Mouse (Mus musculus) thymus, adult 2 months (tissue): ENCODE measurements around the gene Fbrsl1. TPM values are rescaled to one million over a fixed set of nuclear protein-coding genes. Genes with fewer than 3 reads are reported as not detected.
"Not testable (repeated sequence)": the region's sequence is repeated elsewhere in the genome, so short reads cannot be mapped to it uniquely, and the experiment has no call there.

Experiments used
- DNase-seq: peaks from one replicate; pipeline ENCODE4 v3.0.0; 2021
- H3K27ac ChIP-seq: fragments of 200-500 bp; 2 replicates; pipeline ENCODE4 v1.5.1; 2012; ENCODE audit warnings: low read length, control low read depth; ENCODE audit not compliant: control insufficient read depth, insufficient read depth
- H3K27me3 ChIP-seq: fragments of 200-500 bp; 2 replicates; pipeline ENCODE4 v1.6.1; 2012; ENCODE audit warnings: mild to moderate bottlenecking, low read length, moderate library complexity, mixed read lengths; ENCODE audit not compliant: control insufficient read depth, insufficient read depth
- H3K36me3 ChIP-seq: fragments of 200-500 bp; 2 replicates; pipeline ENCODE4 v1.6.1; 2012; ENCODE audit warnings: mild to moderate bottlenecking, low read length, moderate library complexity; ENCODE audit not compliant: control insufficient read depth, insufficient read depth
- H3K4me1 ChIP-seq: fragments of 200-500 bp; replicated peaks from 2 replicates; pipeline ENCODE4 v1.6.1; 2012; ENCODE audit warnings: low read length; ENCODE audit not compliant: control insufficient read depth, insufficient read depth
- H3K4me3 ChIP-seq: fragments of 200-500 bp; 2 replicates; pipeline ENCODE4 v1.5.1; 2012; ENCODE audit warnings: mild to moderate bottlenecking, low read length, control low read depth, moderate library complexity; ENCODE audit not compliant: control insufficient read depth, insufficient read depth
- CTCF ChIP-seq: fragments of 200-500 bp; IDR thresholded peaks from 2 replicates; pipeline ENCODE4 v1.5.1; 2012; ENCODE audit warnings: mild to moderate bottlenecking, control low read depth, low read length, moderate library complexity, borderline replicate concordance; ENCODE audit not compliant: control insufficient read depth, poor library complexity, insufficient read depth; ENCODE audit errors: extremely low read depth
- POLR2A ChIP-seq: fragments of 200-500 bp; IDR thresholded peaks from 2 replicates; pipeline ENCODE4 v1.6.1; 2012; ENCODE audit warnings: mild to moderate bottlenecking, low read length, control low read depth, moderate library complexity; ENCODE audit not compliant: control insufficient read depth, poor library complexity, insufficient read depth; ENCODE audit errors: extremely low read depth
- WGBS: fragments of 180-500 bp; shearing (Covaris S2); methylation state at CpG from one replicate; pipeline ENCODE4 v1.1.7; 2018; 5-methylcytosine and 5-hydroxymethylcytosine counted together
- polyA plus RNA-seq: library from polyadenylated mRNA; depleted of rRNA; stranded (reverse); fragments of >200 nt; gene quantifications from 2 replicates; pipeline ENCODE4 v1.2.3, GENCODE M21; 2012

Fbrsl1 gene
- polyA plus RNA-seq, 1 experiment: 129 TPM

DNA sequence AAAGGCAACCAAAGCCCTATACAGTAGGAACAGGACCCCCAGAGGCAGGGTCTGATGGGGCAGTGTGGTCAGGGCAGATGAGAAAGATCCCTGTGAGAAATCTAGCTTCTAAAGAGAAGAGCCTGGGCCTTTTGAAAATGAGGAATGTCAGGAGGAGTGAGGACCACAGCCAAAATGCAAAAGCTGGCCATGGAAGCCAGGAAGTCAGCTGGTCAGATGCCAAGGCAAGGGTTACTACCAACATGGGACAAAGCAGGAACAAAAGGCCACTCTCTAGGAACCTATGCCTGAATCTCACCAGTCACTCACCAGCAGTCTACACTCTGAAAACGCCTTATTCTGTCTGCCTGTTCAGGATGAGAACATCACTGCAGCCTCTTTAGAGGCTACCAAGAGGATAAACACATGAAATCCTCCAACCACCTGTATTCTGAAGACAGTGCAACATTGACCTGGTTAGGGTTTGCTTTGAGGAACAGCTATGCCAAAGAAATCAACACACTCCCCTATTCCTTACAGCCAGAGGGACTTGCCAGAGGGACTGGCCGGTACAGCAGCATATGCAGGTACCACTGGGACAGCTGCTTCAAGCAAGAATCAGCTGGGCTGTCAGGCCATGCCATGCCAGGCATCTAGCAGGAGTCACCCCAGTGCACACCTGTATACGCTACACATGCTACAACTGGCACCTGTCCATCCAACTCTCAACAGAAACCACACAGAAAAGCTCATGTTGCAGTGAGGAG is 8.6 kb downstream of the Fbrsl1 start:
- H3K36me3 ChIP-seq: no peaks in the 10 kb centered on the region
- DNase-seq: no peak
- H3K4me3 ChIP-seq: no peak overlapping the region
- H3K4me1 ChIP-seq: 0 out of 2 replicates have a peak, but pooled peaks cover 6% of the 10 kb centered on the region
- H3K27ac ChIP-seq: no peak overlapping the region
- no peak for TF ChIP-seq CTCF
- TF ChIP-seq POLR2A: no peak
- H3K27me3 ChIP-seq: no peaks in the 10 kb centered on the region
- 99% methylated on average over 3 of the region's 3 CpGs for WGBS

GRCm38 (mm10) chr5:110438591-110438990 is 9.7 kb downstream of the Fbrsl1 start:
- Histone ChIP-seq H3K27me3 (no peaks in the 10 kb centered on the region), H3K4me3 (no peak overlapping the region), H3K27ac (no peak overlapping the region), H3K4me1 (0 out of 2 replicates have a peak, but pooled peaks cover 5% of the 10 kb centered on the region), H3K36me3 (no peaks in the 10 kb centered on the region)
- TF ChIP-seq POLR2A (no peak), CTCF (no peak)
- WGBS: 85% methylated on average over 3 of the region's 3 CpGs
- DNase-seq: no peak

- no peak for TF ChIP-seq POLR2A
- TF ChIP-seq CTCF: no peak
- no peak for DNase-seq
- no peak overlapping the region for H3K4me3 ChIP-seq
- no peak overlapping the region for H3K27ac ChIP-seq
- H3K4me1 ChIP-seq: 0 out of 2 replicates have a peak, but pooled peaks cover 4% of the 10 kb centered on the region
- WGBS: 93% methylated on average over 6 of the region's 6 CpGs
- no peaks in the 10 kb centered on the region for H3K36me3 ChIP-seq
- no peaks in the 10 kb centered on the region for H3K27me3 ChIP-seq
Observed at GRCm38 (mm10) chr5:110437632-110438261, 10.6 kb downstream of the Fbrsl1 start.

DNA sequence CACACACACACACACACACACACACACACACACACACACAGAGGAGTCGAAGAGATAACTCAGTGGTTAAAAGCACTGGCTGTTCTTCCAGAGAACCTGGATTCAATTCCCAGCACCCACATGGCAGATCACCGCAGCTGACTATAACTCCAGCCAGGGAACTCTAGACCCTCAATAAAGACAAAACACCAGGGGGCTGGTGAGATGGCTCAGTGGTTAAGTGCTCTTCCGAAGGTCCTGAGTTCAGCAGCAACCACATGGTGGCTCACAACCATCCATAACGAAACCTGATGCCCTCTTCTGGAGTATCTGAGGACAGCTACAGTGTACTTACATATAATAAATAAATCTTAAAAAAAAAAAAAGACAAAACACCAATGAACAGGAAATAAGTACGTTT is 12.1 kb downstream of the Fbrsl1 start:
- not testable (repeated sequence) for H3K4me1 ChIP-seq, H3K27me3 ChIP-seq, DNase-seq, H3K27ac ChIP-seq, H3K4me3 ChIP-seq
- peaks cover 12% of the 10 kb centered on the region for H3K36me3 ChIP-seq
- 75% methylated on average over 5 of the region's 5 CpGs for WGBS

DNA sequence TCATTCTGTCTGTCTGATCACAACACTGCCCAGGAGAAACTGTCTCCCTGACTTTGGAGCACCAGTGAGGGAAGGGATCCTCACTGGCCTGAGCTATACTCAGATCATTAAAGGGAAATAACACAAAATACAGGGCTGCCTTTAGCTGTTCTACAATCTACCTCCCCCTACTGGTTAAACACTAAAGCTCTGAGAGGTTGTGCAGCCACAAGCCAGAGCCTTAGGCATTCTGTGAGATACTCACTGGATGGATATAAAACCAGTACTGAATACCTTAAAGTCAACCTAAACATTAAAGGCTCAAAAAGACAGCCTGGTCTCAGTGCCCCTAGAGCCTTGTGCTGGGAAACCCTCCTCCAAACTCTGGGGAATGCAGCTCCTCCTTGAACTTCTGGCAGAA is 13.5 kb downstream of the Fbrsl1 start:
- Histone ChIP-seq H3K4me3 (no peak overlapping the region), H3K36me3 (peaks cover 16% of the 10 kb centered on the region), H3K4me1 (no peaks in the 10 kb centered on the region), H3K27ac (no peak overlapping the region), H3K27me3 (no peaks in the 10 kb centered on the region)
- no peak for DNase-seq
- TF ChIP-seq CTCF (no peak), POLR2A (no peak)

- WGBS: 51% methylated on average over 9 of the region's 9 CpGs
Observed at GRCm38 (mm10) chr5:110429045-110429444, 19.3 kb downstream of the Fbrsl1 start.

More at GRCm38 (mm10) chr5:110429045-110429444, 19.3 kb downstream of the Fbrsl1 start:
- H3K4me3 ChIP-seq: no peak overlapping the region
- H3K27me3 ChIP-seq: no peaks in the 10 kb centered on the region
- peak; percentile 49 for DNase-seq
- no peak overlapping the region for H3K27ac ChIP-seq
- peaks cover 16% of the 10 kb centered on the region for H3K36me3 ChIP-seq
- TF ChIP-seq CTCF: no peak
- no peak for TF ChIP-seq POLR2A
- H3K4me1 ChIP-seq: 0 out of 2 replicates have a peak, but pooled peaks cover 3% of the 10 kb centered on the region
